Mouse (Mus musculus): ENCODE results near the gene Afap1.

Afap1 gene

DNA sequence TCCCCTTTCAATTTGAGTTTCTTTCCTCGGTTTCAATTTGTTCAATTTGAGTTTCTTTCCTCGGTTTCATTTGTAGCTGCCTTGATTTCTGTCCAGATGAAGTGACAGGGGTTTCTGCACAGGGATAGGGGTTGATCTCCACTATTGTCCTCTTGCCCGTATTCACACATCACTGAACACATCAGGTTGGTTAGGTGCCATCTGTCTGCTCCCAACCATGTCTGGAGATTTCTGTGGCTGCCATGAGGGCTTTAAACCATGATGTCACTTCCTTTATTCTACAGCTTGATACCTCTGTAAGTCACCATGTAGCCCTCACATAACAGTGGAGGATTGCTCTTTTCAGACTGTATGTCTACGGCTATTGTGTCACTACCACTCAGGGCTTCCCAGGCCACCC, 4.0 kb downstream of the Afap1 start:
- no peak for DNase-seq (ENCODE audit: low spot score in 2 of 2)

DNA sequence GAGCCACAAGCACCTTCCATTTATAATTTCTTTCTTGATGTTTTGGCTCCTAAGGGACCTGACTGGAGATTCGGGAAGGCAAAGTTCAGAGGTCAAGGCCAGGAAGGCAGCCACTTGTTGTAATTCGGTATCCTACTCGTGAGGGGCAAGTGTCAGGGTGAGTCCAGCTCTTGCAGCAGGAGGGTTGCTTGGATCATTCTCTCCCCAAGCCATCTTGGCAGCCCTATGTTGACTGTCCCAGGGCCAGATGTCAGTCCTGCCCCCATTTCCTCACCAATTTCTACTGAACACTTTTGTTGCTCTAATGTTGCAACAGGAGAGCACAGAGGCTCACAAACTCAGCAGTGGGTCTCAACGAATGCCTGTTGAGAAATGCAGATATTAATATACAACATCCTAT, 5.0 kb downstream of the Afap1 start:
- peak in 1 of 2 experiments; percentile 41 for DNase-seq (ENCODE audit: low spot score in 2 of 2)

DNA sequence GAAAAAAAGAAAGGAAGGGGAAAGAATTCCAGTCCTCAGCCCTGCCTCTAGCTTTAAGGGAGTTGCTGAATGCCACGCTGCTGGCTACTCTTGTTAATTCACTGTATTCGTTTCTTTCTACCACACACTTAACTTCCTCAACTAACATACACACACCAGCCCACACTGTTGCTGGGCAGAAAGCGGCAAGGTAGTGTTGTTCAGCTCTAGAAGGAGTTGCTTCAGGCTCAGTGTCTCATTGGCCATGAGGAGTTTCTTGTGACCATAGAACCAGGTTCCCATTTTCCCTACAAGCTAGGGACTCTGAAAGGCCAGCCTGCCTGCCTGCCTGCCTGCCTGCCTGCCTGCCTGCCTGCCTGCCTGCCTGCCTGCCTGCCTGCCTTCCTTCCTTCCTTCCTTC, 5.9 kb downstream of the Afap1 start:
- no peak for DNase-seq (ENCODE audit: low spot score in 2 of 2)

DNA sequence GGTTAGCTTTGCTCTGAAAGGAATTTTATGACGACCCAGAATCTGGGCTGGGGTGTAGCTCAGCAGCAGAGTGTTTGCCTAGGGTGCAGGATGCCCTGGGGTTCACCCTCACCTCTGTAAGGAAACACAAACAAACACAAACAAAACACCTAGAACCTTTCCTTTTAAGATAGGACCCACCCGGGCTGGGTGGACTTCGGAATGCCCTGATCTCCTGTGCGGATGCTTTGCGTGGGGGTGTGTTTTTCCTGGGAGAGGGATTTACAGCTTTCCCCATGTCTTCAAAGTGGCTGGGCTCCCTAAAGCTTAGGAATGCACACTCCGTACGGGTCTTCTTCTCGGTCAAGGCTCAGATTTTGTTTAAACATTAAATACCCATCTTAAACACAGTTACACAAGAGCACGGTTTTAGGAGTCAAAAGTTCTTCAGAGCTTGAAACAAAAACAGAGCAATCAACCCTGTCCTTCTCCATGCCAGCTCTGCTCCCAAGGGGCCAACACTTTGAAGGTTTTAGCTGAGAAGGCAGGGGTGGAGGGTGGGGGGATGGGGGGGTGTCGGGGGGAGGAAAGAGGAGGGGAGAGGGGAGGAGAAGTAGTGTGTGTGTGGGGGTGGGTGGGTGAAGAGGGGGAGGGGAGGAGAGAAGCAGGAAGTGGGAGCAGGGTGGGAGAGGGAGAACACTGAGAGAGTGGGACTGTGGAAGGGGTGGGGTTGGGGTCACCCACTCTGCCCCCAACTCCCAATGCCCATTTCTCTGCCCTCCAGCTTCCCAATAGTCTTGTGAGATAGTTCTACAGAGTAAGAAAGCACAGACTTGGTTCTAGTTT, 7.5 kb downstream of the Afap1 start:
- DNase-seq (ENCODE audit: low spot score in 2 of 2) = no peak

DNA sequence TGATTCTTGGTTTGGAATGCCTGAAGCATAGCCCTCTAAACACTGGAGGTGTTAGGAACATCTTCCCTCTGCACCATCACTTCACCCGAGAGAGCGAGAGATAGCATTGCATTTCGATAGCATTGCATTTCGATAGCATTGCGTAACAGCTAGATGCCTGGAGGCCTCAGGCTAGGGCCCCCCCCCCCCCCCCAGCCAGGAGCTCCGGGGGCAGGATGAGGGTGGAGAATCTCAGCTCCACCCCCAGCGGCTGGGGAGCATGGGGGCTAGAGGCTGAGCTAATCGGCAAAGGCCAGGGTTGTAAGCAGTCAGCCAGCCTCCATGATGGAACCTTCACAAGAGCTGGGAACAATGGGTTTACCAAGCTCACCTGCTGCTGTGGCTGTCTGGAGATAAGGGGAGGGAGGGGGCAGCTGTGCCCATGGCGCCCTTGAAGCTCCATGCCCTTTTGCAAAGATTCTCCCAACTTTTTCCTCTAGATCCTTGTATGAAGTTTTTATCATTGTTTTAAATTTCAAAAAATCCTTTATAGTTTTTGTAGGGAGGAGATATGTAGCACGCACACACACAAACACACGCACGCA, 8.2 kb downstream of the Afap1 start:
- no peak for DNase-seq (ENCODE audit: low spot score in 2 of 2)

DNA sequence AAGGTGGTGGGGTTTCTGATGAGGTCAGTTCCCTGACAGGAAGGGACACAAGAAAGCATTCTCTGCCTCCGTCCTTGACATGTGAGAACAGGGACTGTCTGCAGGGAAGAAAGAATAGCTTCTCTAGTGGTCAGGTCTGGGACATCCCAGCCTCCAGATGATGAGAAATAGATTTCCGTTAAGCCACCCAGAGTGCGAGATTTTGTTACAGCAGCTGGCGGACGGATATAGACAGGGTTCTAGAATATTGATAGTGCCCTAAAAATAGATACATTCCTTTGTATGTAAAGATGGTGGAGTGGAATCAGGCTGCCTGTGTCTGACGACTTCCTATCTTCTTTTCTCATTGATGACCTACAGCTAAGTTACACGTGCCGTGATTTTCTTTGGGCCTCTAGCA, 10.3 kb downstream of the Afap1 start:
- DNase-seq (ENCODE audit: low spot score in 2 of 2) = no peak

DNA sequence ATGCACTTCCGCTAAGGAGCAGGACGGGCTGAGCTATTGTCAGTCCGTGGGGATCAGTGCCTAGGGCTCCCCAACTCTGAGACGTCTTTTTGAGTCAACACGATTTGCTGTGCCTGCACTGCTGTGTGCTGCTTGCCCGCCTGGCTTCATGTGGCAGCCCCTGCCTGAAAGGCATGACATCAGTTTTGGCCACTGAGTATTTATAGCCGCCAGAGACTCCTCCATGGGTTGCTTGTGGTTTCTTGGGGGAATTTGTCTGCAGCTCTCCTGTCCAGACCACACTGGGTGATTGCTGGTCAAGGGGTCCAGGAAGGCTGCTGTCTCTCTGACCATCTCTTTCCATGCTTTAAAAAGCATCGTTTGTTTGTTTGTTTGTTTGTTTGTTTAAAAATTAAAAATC, 12.2 kb downstream of the Afap1 start:
- DNase-seq (ENCODE audit: low spot score in 2 of 2) = no peak

DNA sequence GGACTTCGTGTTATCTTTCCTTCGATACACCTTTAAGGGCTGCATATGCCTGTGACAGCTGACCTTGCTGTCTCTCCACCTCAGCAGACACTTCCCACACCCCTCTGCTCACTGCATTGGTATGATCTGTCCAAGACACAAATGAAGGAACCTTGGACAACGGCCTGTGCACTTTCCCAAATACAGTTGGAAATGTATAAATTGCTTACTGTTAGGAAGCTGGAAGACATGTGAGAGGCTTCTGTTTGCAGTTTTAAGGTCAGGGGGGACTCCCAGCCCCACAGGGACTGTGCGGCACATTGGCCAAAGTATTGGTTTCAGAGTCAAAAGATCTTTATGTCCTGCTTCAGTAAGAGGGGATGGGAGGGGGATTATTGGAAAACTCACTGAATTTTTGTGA, 14.0 kb downstream of the Afap1 start:
- no peak for DNase-seq (ENCODE audit: low spot score in 2 of 2)

DNA sequence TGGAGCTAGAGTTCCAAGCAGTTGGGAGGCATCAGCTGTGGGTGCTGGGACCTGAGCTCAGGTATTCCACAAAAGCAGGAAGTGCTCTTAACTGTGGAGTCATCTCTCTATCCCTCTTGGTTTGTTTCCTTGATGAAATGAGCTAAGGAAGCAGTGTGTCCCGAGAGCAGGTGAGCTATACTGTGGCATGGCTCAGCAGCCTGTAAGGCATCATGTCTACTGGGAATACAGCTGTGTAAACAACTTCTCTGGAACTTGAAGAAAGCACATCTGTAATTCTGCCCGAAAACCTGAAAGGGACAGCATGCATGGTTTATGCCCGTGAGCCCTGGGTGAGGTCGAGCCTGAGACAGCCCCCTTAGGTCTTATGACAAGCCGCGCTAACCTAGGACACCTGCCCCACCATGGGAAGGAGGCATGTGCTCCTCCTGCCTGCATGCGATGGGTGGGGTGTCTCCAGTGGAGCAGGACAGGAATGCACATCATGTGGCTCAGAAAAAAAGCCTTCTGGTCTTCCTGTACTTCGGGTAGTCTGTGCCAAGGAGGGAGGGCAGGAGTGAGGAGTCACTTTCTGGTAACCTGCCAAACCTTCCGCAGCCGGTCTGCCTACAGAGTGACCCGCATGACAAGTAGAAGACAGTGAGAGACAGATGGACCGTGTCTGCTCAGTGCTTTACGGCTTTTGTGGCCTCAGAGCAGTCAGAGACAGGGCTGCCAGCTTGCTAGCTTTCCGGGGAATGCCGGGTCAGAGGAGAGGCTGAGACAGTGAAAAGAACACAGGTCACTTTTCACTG, 14.7 kb downstream of the Afap1 start:
- peak; percentile 41 to 65 for DNase-seq (ENCODE audit: low spot score in 2 of 2)

DNA sequence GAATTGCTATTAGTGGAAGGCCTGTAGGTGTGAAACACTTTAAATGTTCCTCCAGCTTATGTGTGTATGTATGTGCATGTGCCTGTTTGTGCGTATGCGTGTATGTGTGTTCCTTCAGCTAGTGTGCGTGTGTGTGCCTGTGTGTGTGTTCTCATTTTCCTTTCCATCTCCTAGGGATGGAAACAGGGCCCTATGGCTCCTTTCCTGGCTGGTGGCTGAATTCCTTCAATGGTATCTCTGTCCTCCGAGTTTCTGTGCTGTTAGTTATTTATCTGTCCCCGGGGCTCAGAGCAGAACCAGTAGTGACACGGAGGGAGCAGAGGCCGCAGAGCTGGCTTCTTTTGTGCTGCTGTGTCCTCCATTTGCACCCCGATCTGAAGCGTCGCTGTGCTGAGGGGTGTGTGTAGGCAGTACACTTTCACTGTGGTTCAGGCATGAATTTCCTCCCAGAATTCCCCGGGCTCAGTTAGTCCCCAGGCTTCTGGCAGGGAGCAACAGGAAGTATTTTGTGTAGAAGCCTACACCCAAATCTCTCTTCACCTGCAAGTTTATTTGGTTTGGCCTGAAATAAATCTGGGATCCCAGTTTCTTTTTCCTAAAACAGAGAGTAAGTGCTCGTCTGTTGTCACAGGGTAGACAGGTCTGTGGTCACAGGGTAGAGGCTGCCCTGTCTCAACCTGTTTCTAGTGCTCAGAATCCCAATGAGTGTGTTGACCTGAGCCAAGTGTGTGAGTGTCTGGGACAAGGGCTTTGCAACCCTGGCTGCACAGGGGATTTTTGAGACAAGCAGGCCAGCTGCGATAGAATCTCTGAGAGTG, 15.7 kb downstream of the Afap1 start:
- no peak for DNase-seq (ENCODE audit: low spot score in 2 of 2)

DNA sequence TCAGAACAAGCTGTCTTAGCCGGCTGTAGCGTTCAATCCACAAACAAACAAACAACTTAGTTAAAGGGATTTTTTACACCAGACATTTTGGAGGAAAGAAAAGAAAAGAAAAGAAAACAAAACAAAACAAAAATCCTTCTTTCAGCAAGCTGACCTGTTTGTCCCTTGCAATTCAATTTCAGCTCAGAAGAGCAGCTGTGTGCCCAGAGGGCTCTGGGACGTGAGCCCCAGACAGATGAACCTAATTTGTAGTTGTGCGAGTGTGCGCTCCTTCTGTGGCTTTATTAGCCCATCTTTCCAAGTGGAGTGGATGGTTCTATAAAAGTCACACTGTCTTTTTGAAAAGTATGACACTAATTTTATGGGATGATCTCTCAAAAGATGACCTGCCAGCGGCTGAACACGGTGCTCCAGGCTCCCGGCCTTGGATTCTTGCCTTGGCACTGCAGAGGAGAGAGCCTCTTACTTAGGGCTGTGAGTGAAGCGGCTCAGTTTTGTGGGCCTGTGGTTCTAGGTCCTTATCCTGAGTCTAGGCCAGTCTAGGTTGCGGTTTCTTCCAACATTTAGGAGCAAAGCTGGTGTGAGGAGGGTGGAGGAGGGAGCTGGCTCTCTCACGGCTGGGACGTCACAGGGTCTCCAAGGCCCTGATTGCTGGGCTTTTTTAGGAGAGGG, 22.6 kb downstream of the Afap1 start:
- DNase-seq (ENCODE audit: low spot score in 2 of 2) = no peak

DNA sequence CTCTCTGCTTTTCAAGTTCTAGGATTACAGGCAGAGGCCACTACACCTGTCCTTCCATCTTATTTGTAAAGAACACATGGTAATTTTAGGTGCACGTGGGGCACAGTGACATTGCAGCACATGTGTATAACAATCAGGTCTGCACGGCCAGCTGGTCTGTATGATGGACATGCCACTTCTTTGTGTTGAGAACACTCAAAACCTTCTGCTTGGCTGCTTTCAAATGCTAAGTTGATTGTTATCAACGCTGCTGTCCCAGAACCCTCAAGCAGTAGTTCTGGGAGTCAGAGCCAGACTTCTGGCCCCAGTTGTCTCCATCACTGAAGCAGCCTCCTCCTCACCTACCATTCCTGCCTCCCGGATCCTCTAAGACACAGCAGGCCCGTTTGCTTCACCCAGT, 23.5 kb downstream of the Afap1 start:
- DNase-seq (ENCODE audit: low spot score in 2 of 2) = no peak

DNA sequence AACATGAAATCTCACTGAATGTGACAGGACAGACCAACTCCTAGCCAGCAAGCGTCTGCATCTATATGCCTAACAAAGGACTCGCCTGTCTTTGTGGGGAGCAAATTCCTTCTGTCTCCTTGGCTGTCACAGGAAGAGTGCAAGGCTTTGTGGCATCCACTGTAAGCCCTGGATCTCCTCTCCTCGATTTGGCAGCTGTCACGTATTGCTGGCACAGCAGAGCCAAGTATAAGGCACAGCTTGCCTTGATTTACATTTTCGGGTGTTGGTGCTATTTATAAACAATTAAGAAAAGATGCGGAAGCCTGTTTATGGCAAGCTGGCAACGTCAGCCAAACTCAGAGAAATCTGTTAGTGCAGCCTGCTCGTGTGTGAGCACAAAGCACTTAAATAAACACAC, 25.3 kb downstream of the Afap1 start:
- DNase-seq (ENCODE audit: low spot score in 2 of 2) = no peak

DNA sequence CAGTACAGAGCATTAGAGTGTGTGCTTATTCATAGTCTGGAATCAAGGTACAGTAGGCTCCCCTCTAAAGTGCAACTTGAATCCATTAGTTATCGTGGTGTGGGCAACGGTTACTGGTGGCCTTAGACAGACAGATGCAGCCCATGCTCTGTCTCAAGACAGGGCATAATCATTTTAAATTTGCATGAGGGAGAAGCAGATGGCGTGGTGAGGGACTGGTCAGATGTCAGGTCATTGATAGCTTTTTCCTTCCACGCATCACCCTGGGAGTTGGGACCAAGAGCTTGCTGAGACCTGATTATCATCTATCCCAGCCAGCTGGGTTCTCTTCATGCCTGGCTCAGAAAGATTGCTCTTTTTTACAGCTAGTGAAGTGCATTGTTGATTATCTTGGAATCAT, 27.0 kb downstream of the Afap1 start:
- no peak for DNase-seq (ENCODE audit: low spot score in 2 of 2)

DNA sequence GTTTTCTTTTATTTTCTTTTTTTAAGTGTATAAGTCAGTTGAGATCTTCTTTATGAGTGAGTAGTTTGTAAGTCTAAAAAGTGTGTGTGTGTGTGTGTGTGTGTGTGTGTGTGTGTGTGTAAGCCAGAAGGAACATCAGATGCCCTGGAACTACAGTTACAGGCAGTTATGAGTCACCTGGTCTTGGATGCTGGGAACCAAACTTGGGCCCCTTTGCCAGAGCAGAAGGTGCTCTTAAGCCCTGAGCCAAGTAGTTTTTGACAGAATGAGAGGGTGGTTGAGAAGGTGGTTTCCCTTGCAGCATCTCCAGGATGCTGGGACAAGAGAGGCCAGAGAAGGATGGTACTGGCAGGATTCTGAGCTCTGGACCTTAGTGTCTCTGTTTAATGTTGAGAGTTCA, 27.4 kb downstream of the Afap1 start:
- DNase-seq (ENCODE audit: low spot score in 2 of 2) = no peak

DNA sequence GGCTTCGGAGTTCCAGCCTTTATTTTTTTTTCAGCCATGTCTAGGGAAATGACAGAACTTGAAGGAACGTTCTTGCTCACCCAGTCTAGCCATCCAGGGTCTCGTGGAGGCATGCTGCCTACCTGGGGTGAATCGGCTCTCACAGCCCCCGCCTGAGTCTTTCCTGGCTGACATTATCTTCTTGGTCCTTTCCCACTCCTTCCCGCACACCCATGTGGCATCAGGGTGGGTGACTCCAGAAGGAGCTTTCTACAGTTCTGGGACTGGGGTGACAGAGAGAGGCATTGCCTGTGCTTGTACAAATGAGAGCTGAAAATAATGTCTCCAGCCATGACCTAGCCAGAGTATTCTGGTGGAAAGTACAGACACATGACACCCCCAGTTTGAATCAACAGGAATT, 28.0 kb downstream of the Afap1 start:
- no peak for DNase-seq (ENCODE audit: low spot score in 2 of 2)

DNA sequence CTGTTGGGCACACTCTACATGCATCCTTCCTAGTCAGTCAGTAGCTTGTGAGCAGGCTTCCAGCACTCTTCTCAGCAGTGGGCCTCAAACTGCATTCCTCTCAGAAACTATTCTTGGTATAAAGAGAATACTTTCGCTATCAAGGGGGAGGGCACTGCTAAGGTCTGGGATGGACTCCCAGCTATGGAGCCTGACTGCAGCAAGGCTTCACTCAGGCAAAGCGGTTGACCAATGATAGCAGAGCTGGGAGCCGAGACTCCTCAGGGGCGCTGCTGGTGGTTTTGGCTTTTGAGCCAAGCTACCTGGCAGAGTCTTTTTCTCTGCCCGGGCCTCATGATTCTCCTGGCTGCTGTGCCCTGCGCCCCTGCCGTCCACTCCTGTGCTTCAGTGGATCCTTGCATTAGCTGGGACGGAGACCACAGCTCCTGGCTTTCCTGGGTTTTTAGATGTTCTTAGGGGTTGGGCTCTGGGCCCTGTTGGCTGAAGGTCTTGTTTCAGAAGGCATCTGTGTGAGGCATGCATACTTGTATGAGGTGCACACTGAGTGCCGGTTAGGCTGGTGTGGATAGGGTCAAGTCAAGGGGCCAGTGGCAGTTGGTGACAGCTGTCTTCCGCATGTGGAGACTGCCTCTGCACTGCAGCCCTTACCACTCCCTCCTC, 28.6 kb downstream of the Afap1 start:
- DNase-seq (ENCODE audit: low spot score in 2 of 2) = peak in 1 of 2 experiments; percentile 35

DNA sequence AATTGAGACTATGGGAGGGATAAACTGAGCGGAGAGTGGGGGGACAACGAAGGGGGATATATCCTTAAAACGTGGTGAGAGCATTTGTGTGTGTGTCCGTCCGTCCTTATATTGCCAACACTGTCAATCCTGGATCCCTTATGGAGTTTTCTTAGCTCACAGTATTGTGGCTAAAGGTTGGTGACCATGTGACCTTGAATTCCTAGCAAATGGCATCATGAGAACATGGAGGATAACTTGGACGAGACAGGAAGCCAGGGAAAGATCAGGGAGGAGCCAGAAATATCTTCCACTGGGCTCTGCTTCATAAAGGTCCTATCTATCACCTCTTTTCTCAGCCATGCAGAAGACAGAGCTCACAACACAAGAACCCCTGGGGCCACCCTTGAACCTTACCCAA, 30.3 kb downstream of the Afap1 start:
- DNase-seq (ENCODE audit: low spot score in 2 of 2) = no peak

DNA sequence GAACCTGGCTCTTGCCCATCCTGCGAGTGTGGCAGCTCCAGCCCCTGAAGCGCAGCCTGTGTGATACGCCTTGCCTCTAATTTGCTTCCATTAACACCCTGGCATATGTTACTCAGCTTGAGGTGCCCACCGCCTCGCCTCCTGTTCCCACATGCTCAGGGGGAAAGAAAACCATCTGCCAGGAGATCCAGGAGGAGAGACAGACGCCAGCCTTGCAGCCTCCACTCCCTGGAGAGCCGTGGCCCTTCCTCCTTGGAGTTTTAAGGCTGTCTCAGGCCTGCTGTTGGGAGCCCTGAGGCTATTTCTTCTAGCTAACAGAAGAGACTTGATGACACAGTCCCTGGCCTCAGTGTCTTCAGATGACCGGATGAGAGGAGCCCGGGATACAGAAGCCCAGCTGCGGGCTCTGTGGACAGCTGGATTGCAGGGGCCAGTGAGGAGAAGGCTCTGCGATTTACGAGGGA, 32.1 kb downstream of the Afap1 start:
- DNase-seq (ENCODE audit: low spot score in 2 of 2) = no peak

DNA sequence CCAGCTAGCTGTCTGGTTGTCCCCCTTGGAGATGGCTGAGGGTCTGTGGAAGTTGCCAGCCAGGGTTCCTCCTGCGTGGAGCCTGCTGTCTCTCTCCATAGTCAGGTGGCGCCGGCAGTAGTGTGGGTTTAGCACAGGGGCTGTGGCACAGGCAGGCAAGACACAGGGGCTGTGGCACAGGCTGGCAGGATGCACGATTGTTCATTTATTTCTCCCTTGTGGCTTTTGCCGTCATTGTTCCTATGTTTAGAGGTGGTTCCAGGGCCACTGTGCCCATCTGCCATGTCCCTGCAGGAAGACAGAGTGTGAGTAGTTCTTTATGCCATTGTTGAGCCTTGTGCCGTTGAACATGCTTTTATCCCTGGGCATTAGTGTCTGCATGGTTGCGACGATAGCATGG, 33.4 kb downstream of the Afap1 start:
- no peak for DNase-seq (ENCODE audit: low spot score in 2 of 2)

DNA sequence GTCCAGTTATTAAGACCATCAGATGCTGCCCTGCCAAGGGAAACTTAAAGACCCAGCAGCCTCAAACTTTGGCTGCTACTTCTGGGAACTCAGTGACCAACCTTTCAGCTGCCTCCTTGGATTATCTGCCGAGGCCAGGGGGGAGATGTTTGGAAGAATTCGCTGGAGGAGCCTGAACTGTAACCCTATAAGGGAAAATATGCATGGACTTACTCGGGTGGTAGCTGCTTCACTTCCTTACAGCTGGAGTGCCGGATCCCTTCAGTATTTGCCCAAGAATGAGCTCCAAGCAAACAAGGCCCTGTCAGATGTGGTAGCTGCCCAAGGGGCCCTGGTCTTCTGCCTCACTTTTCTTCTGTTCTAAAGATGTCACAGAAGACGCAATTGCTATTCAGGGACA, 38.2 kb downstream of the Afap1 start:
- DNase-seq (ENCODE audit: low spot score in 2 of 2) = no peak

Data from urinary bladder, postnatal 36 days (tissue).